Mouse (Mus musculus): ENCODE results near the gene Msl1. TPM values are rescaled to one million over a fixed set of nuclear protein-coding genes. Genes with fewer than 3 reads are reported as not detected.

The Msl1 gene
- polyA plus RNA-seq, 1 experiment from 2014 or later = 25.0 TPM

DNA sequence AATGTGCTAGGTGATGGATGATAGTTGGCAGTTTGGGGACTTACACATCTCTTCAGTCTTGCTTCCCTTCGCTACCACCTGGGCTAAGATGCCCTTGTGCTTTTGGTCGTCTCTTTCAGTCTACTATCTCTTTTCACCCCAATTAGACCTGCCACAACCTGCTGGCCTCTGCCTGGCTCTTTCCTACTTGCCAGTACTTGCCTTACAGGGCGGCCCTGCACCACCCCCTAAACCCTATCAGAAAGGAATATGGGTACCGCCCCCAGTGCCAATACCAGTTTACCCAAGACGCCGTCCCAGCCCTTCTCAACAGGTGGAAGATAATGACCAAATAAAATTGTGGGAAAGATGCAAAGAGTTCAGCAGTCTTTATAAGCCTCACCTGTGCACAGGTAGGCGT is 40.8 kb downstream of the Msl1 start:
- H3K9ac ChIP-seq (replicated peaks; ENCODE audit: low read length) = no peak overlapping the region; the same call in 1 of the 2 replicates
- peaks cover 20% of the 10 kb centered on the region for H3K4me1 ChIP-seq (ENCODE audit: control insufficient read depth, insufficient read depth, low read length)
- ATAC-seq (ENCODE audit: low FRiP score, low TSS enrichment) = 0 out of 2 replicates have a peak, but pooled peaks have one; percentile 25
- peak overlapping the region; percentile 97 for H3K4me2 ChIP-seq (ENCODE audit: low read length)
- peaks cover 36% of the 10 kb centered on the region for H3K36me3 ChIP-seq (ENCODE audit: control insufficient read depth, insufficient read depth, low read length)
- H3K4me3 ChIP-seq (replicated peaks; ENCODE audit: low read depth, low read length) = peak overlapping the region; percentile 73
- 31% methylated on average over 7 of the region's 7 CpGs for WGBS
- H3K27ac ChIP-seq (replicated peaks; ENCODE audit: low read depth, low read length) = peak overlapping the region; percentile 73; the same call in 1 of the 2 replicates
- DNase-seq = no peak
- no peaks in the 10 kb centered on the region for H3K9me3 ChIP-seq (ENCODE audit: control insufficient read depth, low read length)
- no peaks in the 10 kb centered on the region for H3K27me3 ChIP-seq (ENCODE audit: control insufficient read depth, insufficient read depth, low read length)

GRCm38 (mm10) chr11:98836651-98837141 is 41.4 kb downstream of the Msl1 start, which contains the start of gene Rapgefl1:
Rapgefl1 (plus strand) TSS chr11:98836785.
- ATAC-seq (ENCODE audit: low FRiP score, low TSS enrichment) = peak; percentile 88
- WGBS = under 1% methylated on average over 48 of the region's 48 CpGs
- H3K36me3 ChIP-seq (ENCODE audit: control insufficient read depth, insufficient read depth, low read length) = peaks cover 30% of the 10 kb centered on the region

DNA sequence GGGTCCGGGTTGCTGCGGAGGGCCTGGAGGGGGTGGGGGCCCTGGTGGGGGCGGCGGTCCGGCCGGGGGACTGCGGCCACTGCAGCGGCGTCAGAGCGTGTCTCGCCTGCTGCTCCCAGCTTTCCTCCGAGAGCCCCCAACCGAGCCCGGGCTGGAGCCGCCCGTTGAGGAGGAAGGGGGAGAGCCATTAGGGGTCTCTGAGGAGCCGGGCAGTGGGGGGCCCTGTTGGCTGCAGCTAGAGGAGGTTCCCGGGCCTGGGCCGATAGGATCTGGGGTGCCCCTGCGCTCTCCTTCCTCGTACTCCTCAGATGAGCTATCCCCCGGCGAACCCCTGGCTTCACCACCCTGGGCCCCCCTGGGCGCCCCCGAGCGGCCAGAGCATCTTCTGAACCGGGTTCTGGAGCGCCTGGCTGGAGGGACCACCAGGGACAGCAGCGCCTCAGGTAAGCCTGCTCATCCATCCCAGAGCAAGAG is 42.0 kb downstream of the Msl1 start:
- H3K4me1 ChIP-seq (ENCODE audit: control insufficient read depth, insufficient read depth, low read length) = peaks cover 20% of the 10 kb centered on the region
- H3K4me2 ChIP-seq (ENCODE audit: low read length) = peak overlapping the region; percentile 97
- no peaks in the 10 kb centered on the region for H3K27me3 ChIP-seq (ENCODE audit: control insufficient read depth, insufficient read depth, low read length)
- DNase-seq (peak; percentile 55), ATAC-seq (ENCODE audit: low FRiP score, low TSS enrichment) (peak; percentile 37)
- peaks cover 25% of the 10 kb centered on the region for H3K36me3 ChIP-seq (ENCODE audit: control insufficient read depth, insufficient read depth, low read length)
- WGBS = under 1% methylated on average over 25 of the region's 29 CpGs
- peak overlapping the region; percentile 73; the same call in 1 of the 2 replicates for H3K27ac ChIP-seq (replicated peaks; ENCODE audit: low read depth, low read length)
- H3K9me3 ChIP-seq (ENCODE audit: control insufficient read depth, low read length) = no peaks in the 10 kb centered on the region
- peak overlapping the region; percentile 73 for H3K4me3 ChIP-seq (replicated peaks; ENCODE audit: low read depth, low read length)
- peak overlapping the region; percentile 73 for H3K9ac ChIP-seq (replicated peaks; ENCODE audit: low read length)

More at GRCm38 (mm10) chr11:98836651-98837141, 41.4 kb downstream of the Msl1 start, which contains the start of gene Rapgefl1:
- peak; percentile 89 for DNase-seq
- Histone ChIP-seq H3K9me3 (ENCODE audit: control insufficient read depth, low read length) (no peaks in the 10 kb centered on the region), H3K9ac (replicated peaks; ENCODE audit: low read length) (peak within 1 kb of the TSS; percentile 73), H3K27ac (replicated peaks; ENCODE audit: low read depth, low read length) (peak within 1 kb of the TSS; percentile 73), H3K4me2 (ENCODE audit: low read length) (peak within 1 kb of the TSS; percentile 97), H3K4me3 (replicated peaks; ENCODE audit: low read depth, low read length) (peak within 1 kb of the TSS; percentile 73), H3K4me1 (ENCODE audit: control insufficient read depth, insufficient read depth, low read length) (peaks cover 20% of the 10 kb centered on the region), H3K27me3 (ENCODE audit: control insufficient read depth, insufficient read depth, low read length) (no peaks in the 10 kb centered on the region)

DNA sequence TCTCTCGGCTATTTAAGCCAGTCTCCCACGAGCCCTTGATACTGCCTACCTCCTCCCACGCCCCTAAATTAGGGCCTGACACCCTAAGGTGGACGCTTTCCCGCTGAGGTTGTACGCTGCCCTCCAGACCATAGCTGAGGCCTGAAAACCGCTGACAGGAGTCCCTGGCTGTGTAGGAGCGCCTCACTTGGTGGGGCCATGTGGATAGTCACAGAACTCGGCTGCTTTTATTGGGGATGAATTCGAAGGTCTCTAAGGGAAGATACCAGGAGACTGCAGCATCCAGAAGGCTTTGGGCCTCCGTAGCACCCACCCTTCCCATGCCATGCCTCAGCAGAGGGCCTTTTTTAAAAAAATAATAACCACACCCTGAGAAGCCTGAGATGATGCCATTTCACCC is 42.6 kb downstream of the Msl1 start:
- 52% methylated on average over 11 of the region's 11 CpGs for WGBS

DNA sequence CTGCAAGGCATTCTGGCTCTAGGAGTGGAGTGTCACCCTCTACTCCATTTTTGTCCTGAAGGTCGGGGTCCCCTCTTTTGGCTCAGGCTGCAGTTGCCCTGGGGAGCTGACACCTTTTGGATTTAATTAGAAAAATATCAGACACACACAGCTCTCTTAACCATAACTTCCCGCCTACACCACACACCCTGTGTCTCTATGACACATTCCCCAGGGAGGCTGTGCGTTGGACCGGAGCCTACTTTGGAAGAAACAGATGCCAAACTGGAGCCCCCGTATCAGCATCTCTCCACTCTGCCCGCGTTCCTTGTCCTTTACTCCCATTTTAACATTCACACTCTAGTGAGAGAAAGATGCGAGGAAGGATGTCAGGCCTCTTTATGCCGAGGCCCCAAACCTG is 43.2 kb downstream of the Msl1 start:
- H3K9ac ChIP-seq (replicated peaks; ENCODE audit: low read length) = no peak overlapping the region
- DNase-seq = no peak
- 68% methylated on average over 9 of the region's 9 CpGs for WGBS

More for the DNA sequence above, 42.6 kb downstream of the Msl1 start:
- H3K27ac ChIP-seq (replicated peaks; ENCODE audit: low read depth, low read length) = no peak overlapping the region
- H3K36me3 ChIP-seq (ENCODE audit: control insufficient read depth, insufficient read depth, low read length) = peaks cover 18% of the 10 kb centered on the region
- peaks cover 20% of the 10 kb centered on the region for H3K4me1 ChIP-seq (ENCODE audit: control insufficient read depth, insufficient read depth, low read length)
- peak overlapping the region; percentile 73; the same call in 1 of the 2 replicates for H3K9ac ChIP-seq (replicated peaks; ENCODE audit: low read length)
- H3K27me3 ChIP-seq (ENCODE audit: control insufficient read depth, insufficient read depth, low read length) = no peaks in the 10 kb centered on the region
- DNase-seq (no peak), ATAC-seq (ENCODE audit: low FRiP score, low TSS enrichment) (no peak)
- H3K4me2 ChIP-seq (ENCODE audit: low read length) = peak overlapping the region; percentile 97
- no peaks in the 10 kb centered on the region for H3K9me3 ChIP-seq (ENCODE audit: control insufficient read depth, low read length)
- peak overlapping the region; percentile 73 for H3K4me3 ChIP-seq (replicated peaks; ENCODE audit: low read depth, low read length)

DNA sequence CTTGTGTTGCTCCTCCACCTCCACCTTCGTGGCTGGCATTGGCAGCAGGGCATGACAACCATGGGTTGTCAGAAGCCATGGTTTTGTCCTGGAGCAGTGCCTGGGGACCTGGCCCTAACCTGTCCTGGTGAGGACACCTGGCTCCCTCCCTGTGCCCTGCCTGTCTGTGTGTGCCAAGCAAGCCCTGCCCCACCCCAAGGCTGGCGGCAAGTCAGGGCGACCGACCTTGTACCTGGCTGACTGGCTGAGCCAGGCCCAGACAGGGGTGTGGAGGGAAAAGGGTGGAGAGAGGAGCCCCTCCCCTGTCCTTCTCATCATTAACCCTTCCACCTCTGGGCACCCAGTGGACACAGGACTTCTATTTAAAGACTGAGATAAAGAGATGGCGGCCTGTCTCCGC is 44.1 kb downstream of the Msl1 start:
- Histone ChIP-seq H3K4me3 (replicated peaks; ENCODE audit: low read depth, low read length) (no peak overlapping the region), H3K27ac (replicated peaks; ENCODE audit: low read depth, low read length) (no peak overlapping the region), H3K4me2 (ENCODE audit: low read length) (no peak overlapping the region), H3K9ac (replicated peaks; ENCODE audit: low read length) (no peak overlapping the region), H3K36me3 (ENCODE audit: control insufficient read depth, insufficient read depth, low read length) (peaks cover 3% of the 10 kb centered on the region; the same call in 1 of the 2 replicates), H3K27me3 (ENCODE audit: control insufficient read depth, insufficient read depth, low read length) (no peaks in the 10 kb centered on the region), H3K9me3 (ENCODE audit: control insufficient read depth, low read length) (no peaks in the 10 kb centered on the region), H3K4me1 (ENCODE audit: control insufficient read depth, insufficient read depth, low read length) (peaks cover 19% of the 10 kb centered on the region)
- ATAC-seq (ENCODE audit: low FRiP score, low TSS enrichment) (no peak), DNase-seq (no peak)
- 49% methylated on average over 6 of the region's 6 CpGs for WGBS

More for the DNA sequence above, 43.2 kb downstream of the Msl1 start:
- Histone ChIP-seq H3K27me3 (ENCODE audit: control insufficient read depth, insufficient read depth, low read length) (no peaks in the 10 kb centered on the region), H3K27ac (replicated peaks; ENCODE audit: low read depth, low read length) (no peak overlapping the region), H3K9me3 (ENCODE audit: control insufficient read depth, low read length) (no peaks in the 10 kb centered on the region), H3K36me3 (ENCODE audit: control insufficient read depth, insufficient read depth, low read length) (peaks cover 12% of the 10 kb centered on the region), H3K4me3 (replicated peaks; ENCODE audit: low read depth, low read length) (no peak overlapping the region), H3K4me2 (ENCODE audit: low read length) (peak overlapping the region; percentile 97), H3K4me1 (ENCODE audit: control insufficient read depth, insufficient read depth, low read length) (peaks cover 20% of the 10 kb centered on the region)
- no peak for ATAC-seq (ENCODE audit: low FRiP score, low TSS enrichment)

GRCm38 (mm10) chr11:98839897-98840296 is 44.6 kb downstream of the Msl1 start:
- Histone ChIP-seq H3K4me3 (replicated peaks; ENCODE audit: low read depth, low read length) (no peak overlapping the region), H3K36me3 (ENCODE audit: control insufficient read depth, insufficient read depth, low read length) (no peaks in the 10 kb centered on the region), H3K4me1 (ENCODE audit: control insufficient read depth, insufficient read depth, low read length) (peaks cover 15% of the 10 kb centered on the region), H3K4me2 (ENCODE audit: low read length) (no peak overlapping the region), H3K27me3 (ENCODE audit: control insufficient read depth, insufficient read depth, low read length) (no peaks in the 10 kb centered on the region), H3K27ac (replicated peaks; ENCODE audit: low read depth, low read length) (no peak overlapping the region), H3K9me3 (ENCODE audit: control insufficient read depth, low read length) (no peaks in the 10 kb centered on the region), H3K9ac (replicated peaks; ENCODE audit: low read length) (no peak overlapping the region)
- no peak for DNase-seq
- 65% methylated on average over 10 of the region's 10 CpGs for WGBS
- no peak for ATAC-seq (ENCODE audit: low FRiP score, low TSS enrichment)

- no peak overlapping the region for H3K27ac ChIP-seq (replicated peaks; ENCODE audit: low read depth, low read length)
- H3K36me3 ChIP-seq (ENCODE audit: control insufficient read depth, insufficient read depth, low read length) = no peaks in the 10 kb centered on the region
These were observed 50.7 kb downstream of the Msl1 start for GRCm38 (mm10) chr11:98846016-98846415.

More at GRCm38 (mm10) chr11:98846016-98846415, 50.7 kb downstream of the Msl1 start:
- ATAC-seq (ENCODE audit: low FRiP score, low TSS enrichment) = no peak
- WGBS = 50% methylated on average over 13 of the region's 13 CpGs
- Histone ChIP-seq H3K4me1 (ENCODE audit: control insufficient read depth, insufficient read depth, low read length) (peaks cover 4% of the 10 kb centered on the region; the same call in 1 of the 2 replicates), H3K9ac (replicated peaks; ENCODE audit: low read length) (no peak overlapping the region), H3K4me2 (ENCODE audit: low read length) (no peak overlapping the region), H3K4me3 (replicated peaks; ENCODE audit: low read depth, low read length) (no peak overlapping the region), H3K27me3 (ENCODE audit: control insufficient read depth, insufficient read depth, low read length) (0 out of 2 replicates have a peak, but pooled peaks cover 3% of the 10 kb centered on the region), H3K9me3 (ENCODE audit: control insufficient read depth, low read length) (no peaks in the 10 kb centered on the region)
- DNase-seq = no peak

Data from midbrain, embryonic 14.5 days (tissue).